Mouse (Mus musculus): ENCODE measurements at regions not wholly inside any gene's neighbourhood (a gene's known extent, or its start where the extent isn't known, plus 50 kb on each side); places are given as distances from the start of the nearest gene placed in this dataset.

GRCm38 (mm10) chr3:118328237-118328636 is 233.7 kb upstream of the Dpyd start:
- no peak for TF ChIP-seq POLR2A (IDR thresholded peaks at IDR 0.05; ENCODE audit: low read depth, low read length)
- no peak for TF ChIP-seq CTCF (IDR thresholded peaks at IDR 0.05; ENCODE audit: borderline replicate concordance, insufficient read depth, low read length)
